Mouse (Mus musculus) layer of hippocampus, adult 2 months (tissue): ENCODE measurements around the gene Vmn1r25. TPM values are rescaled to one million over a fixed set of nuclear protein-coding genes. Genes with fewer than 3 reads are reported as not detected.
"Not testable (repeated sequence)": the region's sequence is repeated elsewhere in the genome, so short reads cannot be mapped to it uniquely, and the experiment has no call there.

Source experiments
- DNase-seq, 2 experiments: peaks; one replicate each; pipeline ENCODE4 v3.0.0; 2022; ENCODE audit warnings: low spot score in 2 of 2
- H3K27ac ChIP-seq: fragments of 200-600 bp; 2 replicates; pipeline ENCODE4 v1.8.1; 2022
- H3K4me3 ChIP-seq: fragments of 200-600 bp; 2 replicates; pipeline ENCODE4 v1.8.1; 2022; ENCODE audit warnings: mild to moderate bottlenecking
- CTCF ChIP-seq: fragments of 200-600 bp; conservative IDR thresholded peaks from 2 replicates; pipeline ENCODE4 v1.8.1; 2022; ENCODE audit warnings: antibody characterized with exemption, mild to moderate bottlenecking, moderate library complexity
- long read RNA-seq, 2 experiments: library from polyadenylated mRNA; stranded (forward); transcript quantifications; one replicate each; pipeline ENCODE4 v2.0.0; 2021; ENCODE audit warnings: borderline mapping rate in 2 of 2
- total RNA-seq, 2 experiments: library from RNA; stranded (reverse); gene quantifications; 2 replicates each; pipeline ENCODE4 v1.2.3; 2021

Gene Vmn1r25
- total RNA-seq: not detected
- long read RNA-seq, experiment 1: 0 reads
- long read RNA-seq, experiment 2: 0 reads

- no peak for TF ChIP-seq CTCF
- Histone ChIP-seq H3K27ac (no peak within 1 kb of the TSS), H3K4me3 (no peak within 1 kb of the TSS)
- no peak for DNase-seq
Measured at GRCm38 (mm10) chr6:57980710-57981109, at the start of gene Vmn1r25. Vmn1r25 (minus strand) TSS chr6:57980810.

GRCm38 (mm10) chr6:58017478-58017877, 36.9 kb upstream of the Vmn1r25 start:
- H3K27ac ChIP-seq, DNase-seq: not testable (repeated sequence)

GRCm38 (mm10) chr6:58015059-58015458, 34.4 kb upstream of the Vmn1r25 start, which contains the start of gene Vmn1r26:
Vmn1r26 (minus strand) TSS chr6:58015159.
- Histone ChIP-seq H3K27ac (no peak within 1 kb of the TSS), H3K4me3 (no peak within 1 kb of the TSS)
- DNase-seq: no peak
- TF ChIP-seq CTCF: no peak

More at GRCm38 (mm10) chr6:58017478-58017877, 36.9 kb upstream of the Vmn1r25 start:
- H3K4me3 ChIP-seq: not testable (repeated sequence)

GRCm38 (mm10) chr6:57961403-57961802, 19.2 kb downstream of the Vmn1r25 start, which contains the start of gene Vmn1r24:
Vmn1r24 (minus strand) TSS chr6:57961503.
- not testable (repeated sequence) for DNase-seq, H3K27ac ChIP-seq

More at GRCm38 (mm10) chr6:57961403-57961802, 19.2 kb downstream of the Vmn1r25 start, which contains the start of gene Vmn1r24:
- not testable (repeated sequence) for H3K4me3 ChIP-seq

Other genes starting within 250 kb of the Vmn1r25 start
- 10 to 100 TPM; 65.9 to 70.5 TPM for gene Vopp1, start 155.7 kb downstream of the Vmn1r25 start, total RNA-seq
- not detected for gene Vmn1r21, start 130.5 kb downstream of the Vmn1r25 start, total RNA-seq
- not detected for gene Vmn1r22, start 72.8 kb downstream of the Vmn1r25 start, total RNA-seq
- gene Vmn1r23, start 54.0 kb downstream of the Vmn1r25 start, total RNA-seq: not detected
- not detected for gene Vmn1r24, start 19.3 kb downstream of the Vmn1r25 start, total RNA-seq
- not detected for gene Vmn1r26, start 34.3 kb upstream of the Vmn1r25 start, total RNA-seq
- gene Vmn1r27, start 238.0 kb upstream of the Vmn1r25 start, total RNA-seq: not detected